Mouse (Mus musculus): ENCODE data around the gene Guca1a. TPM values are rescaled to one million over a fixed set of nuclear protein-coding genes. Genes with fewer than 3 reads are reported as not detected.

Gene Guca1a
- 0.23 and 0.60 TPM in 2 replicates for polyA plus RNA-seq (2016; fragmentation: Nextera tagmentation; extraction: Ambion mirVana)

DNA sequence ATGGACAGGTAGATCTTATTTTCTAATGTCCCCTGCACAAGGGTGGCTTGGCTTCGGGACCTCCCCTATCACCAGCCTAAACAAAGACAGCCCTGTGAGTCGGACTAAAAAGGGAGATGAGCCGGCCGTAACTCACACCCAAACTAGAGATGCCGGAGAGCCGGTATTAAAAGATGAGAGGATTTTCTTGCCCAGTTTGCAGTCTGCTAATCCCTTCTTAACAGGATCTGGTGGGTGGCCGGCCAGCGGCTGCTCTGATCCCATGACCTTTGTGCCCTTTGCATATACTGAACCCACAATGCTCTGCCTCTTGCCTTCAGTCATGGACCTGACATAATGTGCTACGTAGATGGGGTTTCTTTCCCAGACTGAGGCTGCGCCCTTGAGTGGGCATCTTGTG is at the start of gene Guca1a:
Gene Guca1a, minus strand, starts transcription at position 134 of the 400 bp plus-strand sequence.
- H3K9me3 ChIP-seq: no peaks in the 10 kb centered on the region
- no peaks in the 10 kb centered on the region for H3K36me3 ChIP-seq (replicated peaks)
- no peak within 1 kb of the TSS for H3K4me2 ChIP-seq
- no peak within 1 kb of the TSS for H3K4me3 ChIP-seq (replicated peaks)
- H3K4me1 ChIP-seq: peaks cover 9% of the 10 kb centered on the region
- peaks cover 59% of the 10 kb centered on the region for H3K27me3 ChIP-seq
- WGBS: 8% methylated on average over 10 of the region's 10 CpGs
- H3K9ac ChIP-seq: no peak within 1 kb of the TSS
- ATAC-seq (ENCODE audit: low FRiP score): no peak
- no peak within 1 kb of the TSS for H3K27ac ChIP-seq

DNA sequence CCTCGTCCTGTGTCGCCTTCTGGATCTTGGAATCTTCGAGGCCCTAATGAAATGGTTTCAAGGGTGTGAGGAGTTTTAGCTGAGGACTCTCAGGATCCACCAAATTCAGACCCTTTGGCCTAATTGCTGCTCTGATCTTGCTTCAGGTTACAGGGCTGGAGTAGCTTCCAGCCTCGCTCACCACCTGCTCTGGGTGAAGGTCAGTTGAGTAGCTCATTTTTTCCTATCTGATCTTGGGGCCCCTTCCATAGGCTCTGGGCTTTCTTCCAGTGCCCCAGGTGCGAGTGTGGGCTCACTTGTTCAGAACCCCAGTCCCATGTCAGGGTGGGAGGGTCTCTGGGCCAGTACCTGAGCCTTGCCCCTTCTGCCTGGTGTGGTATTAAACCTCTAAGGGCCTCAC is 49.0 kb upstream of the Guca1a start:
- Histone ChIP-seq H3K9me3 (no peaks in the 10 kb centered on the region), H3K4me2 (no peak overlapping the region), H3K27me3 (no peaks in the 10 kb centered on the region), H3K4me1 (no peaks in the 10 kb centered on the region), H3K4me3 (replicated peaks) (no peak overlapping the region), H3K27ac (no peak overlapping the region), H3K9ac (no peak overlapping the region), H3K36me3 (replicated peaks) (no peaks in the 10 kb centered on the region)
- no peak for ATAC-seq (ENCODE audit: low FRiP score)
- WGBS: 76% methylated on average over 5 of the region's 5 CpGs

DNA sequence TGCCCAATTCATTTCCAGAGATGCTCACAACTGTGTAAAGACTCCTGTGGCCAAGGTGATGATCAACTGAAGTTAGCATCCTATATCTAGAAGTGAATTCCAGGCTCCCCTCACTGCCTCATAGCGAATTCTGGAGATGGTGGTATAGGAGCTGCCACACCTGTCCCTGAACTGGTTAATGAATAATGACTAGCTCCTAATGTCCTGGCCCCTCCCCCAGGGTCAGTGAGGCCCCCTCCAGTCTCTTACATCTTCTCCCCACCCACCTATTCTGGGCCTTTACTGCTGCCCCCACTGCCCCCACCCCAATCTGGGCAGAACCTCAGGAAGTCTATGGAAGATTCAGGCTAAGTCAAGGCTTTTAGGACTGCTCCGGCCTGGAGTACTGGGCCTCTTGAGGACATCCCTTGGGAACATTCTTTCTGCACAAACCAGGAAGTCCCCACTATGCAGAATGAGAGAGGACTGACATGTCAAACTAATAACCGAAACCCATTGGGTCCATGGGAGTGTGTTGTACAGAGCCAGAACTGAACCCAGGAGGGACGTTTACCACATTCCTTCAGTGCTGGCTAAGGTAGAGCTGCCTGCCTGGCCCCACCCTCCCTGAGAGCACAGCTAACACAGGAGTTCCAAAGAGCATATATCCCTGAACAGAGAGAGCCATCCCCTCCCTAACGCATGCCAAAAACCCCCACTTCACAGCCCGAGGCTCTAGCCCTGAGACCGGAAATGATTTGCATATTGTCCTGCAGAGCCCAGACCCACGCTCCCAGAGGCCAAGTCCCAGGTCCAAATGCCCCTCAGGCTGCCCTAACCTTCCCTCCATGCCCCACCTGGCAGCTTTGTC is 48.4 kb upstream of the Guca1a start:
- Histone ChIP-seq H3K36me3 (replicated peaks) (no peaks in the 10 kb centered on the region), H3K27ac (no peak overlapping the region), H3K4me3 (replicated peaks) (no peak overlapping the region), H3K9ac (no peak overlapping the region), H3K9me3 (no peaks in the 10 kb centered on the region), H3K4me1 (no peaks in the 10 kb centered on the region), H3K27me3 (no peaks in the 10 kb centered on the region), H3K4me2 (no peak overlapping the region)
- ATAC-seq (ENCODE audit: low FRiP score): no peak
- 51% methylated on average over 8 of the region's 8 CpGs for WGBS

DNA sequence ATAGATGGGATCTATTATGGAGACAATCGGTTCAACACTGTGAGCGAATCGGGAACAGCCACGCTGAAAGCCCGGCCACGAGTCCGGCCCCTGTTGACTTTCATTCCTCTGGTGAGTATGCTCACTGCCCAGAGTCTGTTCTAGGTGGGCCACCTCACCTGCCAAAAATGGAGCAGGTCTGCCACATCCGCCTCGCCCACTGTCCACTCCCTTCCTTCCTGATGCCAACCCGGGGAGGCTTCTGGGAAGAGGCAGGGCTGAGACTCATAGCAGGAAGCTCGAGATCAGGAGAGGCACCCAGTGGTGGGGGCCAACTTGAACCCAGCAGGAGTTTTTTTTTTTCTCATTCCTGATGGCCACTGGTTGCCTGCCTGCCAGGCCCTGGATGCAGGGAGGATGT is 46.2 kb upstream of the Guca1a start:
- Histone ChIP-seq H3K4me1 (peaks cover 5% of the 10 kb centered on the region; the same call in 1 of the 2 replicates), H3K27ac (no peak overlapping the region), H3K36me3 (replicated peaks) (no peaks in the 10 kb centered on the region), H3K9ac (no peak overlapping the region), H3K27me3 (peaks cover 4% of the 10 kb centered on the region; the same call in 1 of the 2 replicates), H3K4me2 (no peak overlapping the region), H3K4me3 (replicated peaks) (no peak overlapping the region), H3K9me3 (no peaks in the 10 kb centered on the region)
- ATAC-seq (ENCODE audit: low FRiP score): no peak
- WGBS: 90% methylated on average over 11 of the region's 11 CpGs

DNA sequence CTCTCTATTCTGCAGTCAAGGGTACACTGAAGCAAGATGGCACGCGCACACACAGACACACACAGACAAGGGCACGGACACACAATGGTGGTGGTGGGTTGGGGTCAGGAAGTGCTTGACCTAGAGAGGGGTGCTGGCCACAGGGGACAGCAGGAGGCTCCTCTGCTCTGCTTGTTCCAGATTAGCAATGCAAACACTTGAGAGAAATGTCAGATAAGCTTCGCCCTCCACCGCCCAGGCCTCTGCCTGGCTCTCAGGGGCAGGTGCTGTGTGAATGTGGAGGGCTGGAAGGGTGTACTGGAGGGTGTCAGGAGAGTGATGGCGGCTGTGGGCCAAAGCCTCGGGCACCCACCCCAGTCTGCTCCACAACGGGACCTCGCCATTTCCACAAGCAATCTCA is 45.6 kb upstream of the Guca1a start:
- 82% methylated on average over 9 of the region's 9 CpGs for WGBS
- H3K9me3 ChIP-seq: no peaks in the 10 kb centered on the region
- H3K36me3 ChIP-seq (replicated peaks): no peaks in the 10 kb centered on the region
- no peak overlapping the region for H3K27ac ChIP-seq
- no peak for ATAC-seq (ENCODE audit: low FRiP score)
- H3K4me1 ChIP-seq: peaks cover 7% of the 10 kb centered on the region; the same call in 1 of the 2 replicates
- H3K4me3 ChIP-seq (replicated peaks): no peak overlapping the region
- no peak overlapping the region for H3K9ac ChIP-seq
- H3K27me3 ChIP-seq: peaks cover 4% of the 10 kb centered on the region; the same call in 1 of the 2 replicates
- H3K4me2 ChIP-seq: no peak overlapping the region

DNA sequence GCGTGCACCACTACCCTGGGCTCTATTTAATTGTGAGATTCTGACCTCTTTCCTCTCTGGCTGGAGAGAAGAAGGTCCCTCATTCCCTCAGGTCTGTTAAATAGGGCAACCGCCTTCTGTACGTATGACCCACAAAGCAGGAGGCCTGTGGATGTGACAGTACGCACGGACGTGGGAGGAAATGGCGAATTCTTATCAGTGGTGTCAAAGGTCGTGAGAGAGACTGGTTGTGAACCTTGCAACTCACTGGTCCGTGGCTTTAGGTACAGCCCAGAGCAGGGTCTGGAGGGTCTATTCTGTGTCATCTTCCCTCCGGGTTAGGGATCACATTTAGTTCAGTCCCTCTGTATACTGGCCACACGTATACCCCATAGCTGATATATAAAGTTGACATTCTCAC is 45.1 kb upstream of the Guca1a start:
- Histone ChIP-seq H3K9ac (no peak overlapping the region), H3K9me3 (no peaks in the 10 kb centered on the region), H3K36me3 (replicated peaks) (no peaks in the 10 kb centered on the region), H3K4me2 (no peak overlapping the region), H3K4me1 (peaks cover 10% of the 10 kb centered on the region), H3K27ac (no peak overlapping the region), H3K4me3 (replicated peaks) (no peak overlapping the region), H3K27me3 (peaks cover 9% of the 10 kb centered on the region; the same call in 1 of the 2 replicates)
- 81% methylated on average over 11 of the region's 11 CpGs for WGBS
- no peak for ATAC-seq (ENCODE audit: low FRiP score)

DNA sequence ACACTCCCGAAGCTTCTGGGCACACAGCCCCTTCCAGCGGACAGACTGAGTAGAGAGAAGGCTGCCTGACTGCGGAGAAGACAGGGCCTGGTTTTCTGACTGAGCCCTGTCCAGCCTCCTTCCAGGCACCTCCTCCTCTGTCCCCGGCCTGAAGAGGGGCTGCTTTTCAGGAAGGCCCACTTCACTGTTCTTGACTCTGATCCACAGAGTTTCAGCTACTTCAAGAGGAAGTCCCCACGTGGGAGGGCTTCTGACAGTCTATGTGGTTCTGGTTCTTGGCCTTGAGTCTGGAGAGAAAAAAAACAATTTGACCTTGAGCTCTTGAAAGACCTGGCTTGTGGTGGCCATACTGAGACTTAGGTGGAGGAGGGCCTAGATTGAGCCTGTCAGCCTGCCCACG is 43.7 kb upstream of the Guca1a start:
- Histone ChIP-seq H3K4me2 (no peak overlapping the region), H3K4me3 (replicated peaks) (no peak overlapping the region), H3K9me3 (no peaks in the 10 kb centered on the region), H3K36me3 (replicated peaks) (no peaks in the 10 kb centered on the region), H3K4me1 (peaks cover 17% of the 10 kb centered on the region), H3K27me3 (peaks cover 21% of the 10 kb centered on the region), H3K9ac (no peak overlapping the region), H3K27ac (no peak overlapping the region)
- no peak for ATAC-seq (ENCODE audit: low FRiP score)
- WGBS: 74% methylated on average over 6 of the region's 6 CpGs

DNA sequence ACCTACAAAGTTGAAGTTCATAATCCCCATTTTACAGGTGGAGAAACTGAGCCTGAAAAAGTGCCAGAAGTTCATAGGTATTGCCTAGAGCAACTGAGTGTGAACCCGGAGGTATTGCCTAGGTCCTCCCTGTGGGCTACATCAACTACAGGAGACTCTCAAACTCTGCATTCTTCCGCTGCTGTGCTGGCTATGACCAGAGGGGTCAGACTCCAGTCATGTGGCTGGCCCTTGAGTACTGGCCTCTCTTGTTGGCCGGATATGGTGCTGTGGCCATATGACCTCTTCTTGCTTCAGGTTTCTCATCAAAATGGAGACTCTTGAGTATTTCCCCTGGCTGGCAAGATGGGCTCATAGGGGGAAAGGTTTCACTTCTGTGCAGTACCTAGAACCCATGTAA is 41.9 kb upstream of the Guca1a start:
- Histone ChIP-seq H3K27ac (no peak overlapping the region), H3K4me2 (no peak overlapping the region), H3K9me3 (no peaks in the 10 kb centered on the region), H3K4me3 (replicated peaks) (no peak overlapping the region), H3K9ac (no peak overlapping the region), H3K4me1 (peaks cover 17% of the 10 kb centered on the region), H3K27me3 (peaks cover 39% of the 10 kb centered on the region), H3K36me3 (replicated peaks) (no peaks in the 10 kb centered on the region)
- WGBS: 83% methylated on average over 3 of the region's 3 CpGs
- no peak for ATAC-seq (ENCODE audit: low FRiP score)

DNA sequence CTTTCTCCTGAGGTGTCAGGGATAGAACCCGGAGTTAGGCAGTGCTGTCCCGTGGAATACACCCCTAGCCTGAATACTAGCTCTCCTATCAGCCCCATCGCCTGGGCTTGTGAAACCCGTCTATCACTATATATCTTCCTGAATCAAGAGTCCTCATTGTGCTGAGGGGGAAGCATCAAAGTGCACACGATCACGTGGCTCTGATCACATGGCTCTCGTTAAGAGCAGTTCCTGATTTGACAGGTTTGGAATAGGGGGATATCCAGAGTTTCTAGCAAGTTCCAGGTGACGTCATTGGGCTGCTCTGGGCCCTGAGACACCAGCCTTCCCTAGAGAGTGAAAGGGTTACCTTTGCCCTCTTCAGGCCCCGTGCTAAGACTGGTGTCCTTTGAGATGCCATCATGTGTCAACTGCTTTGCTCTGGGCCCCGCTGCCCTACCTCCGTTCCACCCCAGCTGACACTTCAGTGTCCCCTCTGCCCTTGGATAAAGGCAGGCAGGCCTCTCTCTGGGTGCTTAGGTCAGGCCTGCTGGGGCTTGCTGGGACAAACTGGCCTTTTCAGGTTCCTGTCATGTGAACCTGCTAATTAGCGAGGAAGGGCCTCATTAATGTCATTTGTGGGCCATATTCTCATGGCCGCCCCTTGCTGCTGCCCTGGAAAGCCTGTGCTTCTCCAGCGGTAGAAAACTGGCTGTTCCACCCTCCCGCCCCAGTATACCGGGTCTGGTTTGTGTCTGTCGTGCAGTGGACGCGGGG is 41.1 kb upstream of the Guca1a start:
- Histone ChIP-seq H3K4me3 (replicated peaks) (no peak overlapping the region), H3K36me3 (replicated peaks) (no peaks in the 10 kb centered on the region), H3K9ac (no peak overlapping the region), H3K4me2 (no peak overlapping the region), H3K9me3 (no peaks in the 10 kb centered on the region), H3K27me3 (peaks cover 47% of the 10 kb centered on the region), H3K4me1 (peaks cover 25% of the 10 kb centered on the region), H3K27ac (no peak overlapping the region)
- ATAC-seq (ENCODE audit: low FRiP score): no peak
- 59% methylated on average over 19 of the region's 19 CpGs for WGBS

DNA sequence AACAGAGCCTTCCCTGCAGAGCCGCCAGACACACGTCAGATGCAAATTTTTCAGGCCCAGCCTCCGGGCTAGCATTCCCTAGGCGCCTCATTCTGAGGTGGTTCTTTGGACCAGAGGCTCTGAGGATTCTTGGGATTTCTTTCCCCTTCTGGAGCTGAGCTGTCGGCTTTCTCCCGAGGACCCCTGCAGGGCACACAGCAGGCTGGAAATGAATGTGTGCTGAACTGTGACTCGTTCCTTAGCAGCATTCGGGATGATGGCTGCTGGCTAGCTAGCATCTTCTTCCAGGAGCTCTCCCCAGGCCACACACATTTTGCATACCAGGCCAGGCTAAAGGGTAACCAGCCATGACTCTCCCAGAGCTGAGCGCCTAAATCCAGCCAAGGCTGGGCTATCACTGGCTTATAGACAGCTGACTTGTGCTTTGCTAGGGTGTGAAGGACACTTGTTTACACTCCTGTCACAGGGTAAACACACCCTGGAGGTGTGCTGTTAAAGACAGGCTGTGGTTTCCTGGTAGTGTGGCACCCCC is 40.0 kb upstream of the Guca1a start:
- Histone ChIP-seq H3K4me1 (peaks cover 28% of the 10 kb centered on the region), H3K36me3 (replicated peaks) (no peaks in the 10 kb centered on the region), H3K9me3 (no peaks in the 10 kb centered on the region), H3K9ac (no peak overlapping the region), H3K4me3 (replicated peaks) (no peak overlapping the region), H3K27me3 (peaks cover 56% of the 10 kb centered on the region), H3K4me2 (no peak overlapping the region), H3K27ac (no peak overlapping the region)
- 0 out of 2 replicates have a peak, but pooled peaks have one; percentile 11 for ATAC-seq (ENCODE audit: low FRiP score)
- WGBS: 5% methylated on average over 9 of the region's 9 CpGs

DNA sequence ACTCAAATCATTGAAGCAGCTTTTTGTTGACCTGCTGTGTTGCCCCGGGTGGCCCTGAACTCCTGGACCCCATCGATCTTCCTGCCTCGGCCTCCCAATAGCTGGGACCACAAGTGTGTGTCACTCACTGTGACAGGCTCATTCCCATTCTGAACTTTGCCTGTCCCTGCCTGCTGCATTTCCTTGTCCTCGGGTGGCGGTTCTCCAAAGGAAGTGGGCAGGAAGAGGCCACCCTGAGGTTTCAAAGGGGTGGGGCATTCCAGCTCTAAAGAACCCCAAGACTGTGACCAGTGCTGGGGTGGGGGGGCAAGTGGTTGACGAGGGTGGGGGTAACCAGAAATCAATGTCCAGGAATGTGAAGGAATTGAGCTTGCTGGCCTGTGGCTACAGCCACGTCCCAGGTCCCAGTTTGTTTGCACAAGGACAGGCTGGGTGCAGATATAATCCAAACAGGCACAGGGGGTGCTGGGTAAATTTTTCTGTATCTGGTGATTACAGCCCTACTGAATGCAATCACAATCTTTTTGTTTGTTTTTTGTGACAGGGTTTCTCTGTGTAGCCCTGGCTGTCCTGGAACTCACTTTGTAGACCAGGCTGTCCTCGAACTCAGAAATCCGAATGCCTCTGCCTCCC is 39.1 kb upstream of the Guca1a start:
- no peak overlapping the region for H3K9ac ChIP-seq

DNA sequence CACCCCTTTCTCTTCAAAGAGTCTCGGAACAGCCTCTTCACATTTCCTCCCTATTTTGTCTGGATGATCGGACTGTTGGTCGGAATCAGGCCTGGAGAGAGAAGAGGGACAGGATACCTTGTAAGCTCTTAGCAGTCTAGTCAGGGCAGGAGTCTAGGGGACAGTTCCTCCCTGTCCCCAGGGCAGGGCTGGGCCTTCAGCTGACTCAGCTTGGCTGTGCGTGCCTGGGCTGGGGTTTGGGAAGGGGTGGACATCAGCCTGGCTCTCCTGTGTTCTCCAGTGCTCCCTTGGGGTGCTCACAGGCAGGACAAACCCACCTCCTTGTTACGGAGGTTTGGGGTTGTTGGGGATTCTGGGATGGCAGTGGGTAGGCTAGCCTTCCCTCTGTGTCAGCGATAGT is 38.2 kb upstream of the Guca1a start:
- no peak for ATAC-seq (ENCODE audit: low FRiP score)
- no peaks in the 10 kb centered on the region for H3K9me3 ChIP-seq
- H3K4me2 ChIP-seq: no peak overlapping the region
- no peak overlapping the region for H3K27ac ChIP-seq
- H3K4me1 ChIP-seq: peaks cover 28% of the 10 kb centered on the region
- H3K27me3 ChIP-seq: peaks cover 67% of the 10 kb centered on the region
- no peak overlapping the region for H3K9ac ChIP-seq
- no peaks in the 10 kb centered on the region for H3K36me3 ChIP-seq (replicated peaks)
- 56% methylated on average over 6 of the region's 6 CpGs for WGBS
- H3K4me3 ChIP-seq (replicated peaks): no peak overlapping the region

More for the DNA sequence above, 39.1 kb upstream of the Guca1a start:
- WGBS: 49% methylated on average over 9 of the region's 9 CpGs
- no peaks in the 10 kb centered on the region for H3K36me3 ChIP-seq (replicated peaks)
- H3K4me2 ChIP-seq: no peak overlapping the region
- H3K27ac ChIP-seq: no peak overlapping the region
- peaks cover 28% of the 10 kb centered on the region for H3K4me1 ChIP-seq
- H3K27me3 ChIP-seq: peaks cover 64% of the 10 kb centered on the region
- ATAC-seq (ENCODE audit: low FRiP score): no peak
- no peaks in the 10 kb centered on the region for H3K9me3 ChIP-seq
- no peak overlapping the region for H3K4me3 ChIP-seq (replicated peaks)

All from forebrain, embryonic 12.5 days (tissue).